Mouse (Mus musculus) small intestine, adult 2 months (tissue): ENCODE measurements around the gene Basp1.

Experiments
- CTCF ChIP-seq: fragments of 200-500 bp; IDR thresholded peaks from 2 replicates; pipeline ENCODE4 v1.5.1; 2012; ENCODE audit warnings: low read depth, mild to moderate bottlenecking, control low read depth, inconsistent platforms, low read length, moderate library complexity, mixed read lengths; ENCODE audit not compliant: insufficient replicate concordance, insufficient read length; ENCODE audit errors: extremely low read depth
- POLR2A ChIP-seq: fragments of 200-500 bp; IDR thresholded peaks from 2 replicates; pipeline ENCODE4 v1.6.1; 2012; ENCODE audit warnings: low read depth, mild to moderate bottlenecking, control low read depth, inconsistent platforms, low read length, moderate library complexity

- TF ChIP-seq POLR2A (no peak), CTCF (no peak)
These were observed 43.9 kb upstream of the Basp1 start for GRCm38 (mm10) chr15:25457421-25457820.
